Mouse (Mus musculus) stomach, embryonic 16.5 days (tissue): ENCODE results near the gene Gfra1. TPM values are rescaled to one million over a fixed set of nuclear protein-coding genes. Genes with fewer than 3 reads are reported as not detected.

Experiments used
- ATAC-seq: fragments of 200-750 bp; cut with Nextera tagmentation; 2 replicates; pipeline ENCODE4 v1.8.0; 2017; ENCODE audit warnings: moderate number of reproducible peaks, moderate TSS enrichment; ENCODE audit not compliant: insufficient read depth, low FRiP score
- H3K27ac ChIP-seq: fragments of 300-500 bp; sonication (generic); 2 replicates; pipeline ENCODE4 v1.5.1; 2014; ENCODE audit warnings: low read length
- H3K27me3 ChIP-seq: fragments of 300-500 bp; sonication (generic); 2 replicates; pipeline ENCODE4 v1.6.1; 2014; ENCODE audit warnings: low read length, control low read depth, mixed read lengths; ENCODE audit not compliant: control insufficient read depth, insufficient read depth
- H3K36me3 ChIP-seq: fragments of 300-500 bp; sonication (generic); 2 replicates; pipeline ENCODE4 v1.6.1; 2014; ENCODE audit warnings: low read length; ENCODE audit not compliant: control insufficient read depth, insufficient read depth
- H3K4me1 ChIP-seq: fragments of 300-500 bp; sonication (generic); 2 replicates; pipeline ENCODE4 v1.6.1; 2014; ENCODE audit warnings: low read length, control low read depth, mixed read lengths; ENCODE audit not compliant: control insufficient read depth, insufficient read depth
- H3K4me2 ChIP-seq: fragments of 300-500 bp; sonication (generic); 2 replicates; pipeline ENCODE4 v1.6.1; 2014; ENCODE audit warnings: low read depth, low read length, mixed read lengths
- H3K4me3 ChIP-seq: fragments of 300-500 bp; sonication (generic); replicated peaks from 2 replicates; pipeline ENCODE4 v1.5.1; 2014; ENCODE audit warnings: mild to moderate bottlenecking, low read length
- H3K9ac ChIP-seq: fragments of 300-500 bp; sonication (generic); 2 replicates; pipeline ENCODE4 v1.6.1; 2014; ENCODE audit warnings: low read length
- H3K9me3 ChIP-seq: fragments of 300-500 bp; sonication (generic); replicated peaks from 2 replicates; pipeline ENCODE4 v1.6.1; 2016; ENCODE audit warnings: low read length, control low read depth; ENCODE audit not compliant: control insufficient read depth
- WGBS: fragments of 180-500 bp; shearing (Covaris S2); extraction: QIAGEN DNeasy Blood & Tissue Kit; methylation state at CpG from one replicate; pipeline ENCODE4 v1.1.7; 2014; 5-methylcytosine and 5-hydroxymethylcytosine counted together
- polyA plus RNA-seq: library from polyadenylated mRNA; unstranded; fragments of >200 nt; fragmentation: Nextera tagmentation; extraction: Ambion mirVana; gene quantifications from 2 replicates; pipeline ENCODE4 v1.2.1, GENCODE M21; 2015

The Gfra1 gene
- polyA plus RNA-seq, 1 experiment from 2014 or later, result 31.1 TPM

- no peak overlapping the region for H3K9ac ChIP-seq
- no peaks in the 10 kb centered on the region; the same call in 1 of the 2 replicates for H3K9me3 ChIP-seq
- peaks cover 15% of the 10 kb centered on the region for H3K4me1 ChIP-seq
- ATAC-seq, result no peak
- H3K36me3 ChIP-seq, result no peaks in the 10 kb centered on the region
- H3K4me3 ChIP-seq, result no peak overlapping the region
- no peaks in the 10 kb centered on the region for H3K27me3 ChIP-seq
- no peak overlapping the region for H3K27ac ChIP-seq
- H3K4me2 ChIP-seq, result no peak overlapping the region
These were observed 41.0 kb downstream of the Gfra1 start for GRCm38 (mm10) chr19:58414733-58415132.

GRCm38 (mm10) chr19:58413290-58413689, 42.4 kb downstream of the Gfra1 start:
- Histone ChIP-seq H3K4me1 (peaks cover 8% of the 10 kb centered on the region; the same call in 1 of the 2 replicates), H3K27ac (no peak overlapping the region), H3K36me3 (no peaks in the 10 kb centered on the region), H3K4me3 (no peak overlapping the region; the same call in 1 of the 2 replicates), H3K27me3 (no peaks in the 10 kb centered on the region), H3K4me2 (peak overlapping the region; percentile 42), H3K9me3 (no peaks in the 10 kb centered on the region; the same call in 1 of the 2 replicates), H3K9ac (no peak overlapping the region)
- peak; percentile 85; the same call in 1 of the 2 replicates for ATAC-seq
- WGBS, result under 1% methylated on average over 8 of the region's 8 CpGs

- Histone ChIP-seq H3K4me2 (no peak overlapping the region), H3K27me3 (no peaks in the 10 kb centered on the region), H3K27ac (no peak overlapping the region), H3K4me3 (no peak overlapping the region), H3K9me3 (no peaks in the 10 kb centered on the region; the same call in 1 of the 2 replicates), H3K4me1 (peaks cover 8% of the 10 kb centered on the region; the same call in 1 of the 2 replicates), H3K36me3 (no peaks in the 10 kb centered on the region), H3K9ac (no peak overlapping the region)
- no peak for ATAC-seq
- WGBS, result 41% methylated on average over 2 of the region's 3 CpGs
These were observed 42.9 kb downstream of the Gfra1 start for GRCm38 (mm10) chr19:58412811-58413210.

- Histone ChIP-seq H3K27ac (no peak overlapping the region), H3K27me3 (no peaks in the 10 kb centered on the region), H3K4me3 (no peak overlapping the region)
These were observed 49.0 kb downstream of the Gfra1 start for GRCm38 (mm10) chr19:58406726-58407125.

GRCm38 (mm10) chr19:58400224-58400623, 55.5 kb downstream of the Gfra1 start:
- H3K9me3 ChIP-seq, result no peaks in the 10 kb centered on the region
- WGBS, result 82% methylated on average over 3 of the region's 3 CpGs
- no peak overlapping the region for H3K4me3 ChIP-seq

More at GRCm38 (mm10) chr19:58406726-58407125, 49.0 kb downstream of the Gfra1 start:
- no peak for ATAC-seq
- Histone ChIP-seq H3K9ac (no peak overlapping the region), H3K4me2 (no peak overlapping the region), H3K4me1 (peaks cover 8% of the 10 kb centered on the region; the same call in 1 of the 2 replicates), H3K36me3 (no peaks in the 10 kb centered on the region), H3K9me3 (no peaks in the 10 kb centered on the region; the same call in 1 of the 2 replicates)

GRCm38 (mm10) chr19:58399166-58399565, 56.5 kb downstream of the Gfra1 start:
- Histone ChIP-seq H3K36me3 (no peaks in the 10 kb centered on the region), H3K27ac (no peak overlapping the region), H3K27me3 (no peaks in the 10 kb centered on the region), H3K9me3 (no peaks in the 10 kb centered on the region), H3K4me1 (peaks cover 8% of the 10 kb centered on the region; the same call in 1 of the 2 replicates), H3K9ac (no peak overlapping the region), H3K4me3 (no peak overlapping the region), H3K4me2 (no peak overlapping the region)
- ATAC-seq, result no peak
- 61% methylated on average over 6 of the region's 6 CpGs for WGBS

More at GRCm38 (mm10) chr19:58400224-58400623, 55.5 kb downstream of the Gfra1 start:
- no peaks in the 10 kb centered on the region for H3K27me3 ChIP-seq
- no peak overlapping the region for H3K9ac ChIP-seq
- no peak overlapping the region for H3K27ac ChIP-seq
- peaks cover 8% of the 10 kb centered on the region; the same call in 1 of the 2 replicates for H3K4me1 ChIP-seq
- no peak overlapping the region for H3K4me2 ChIP-seq
- no peak for ATAC-seq
- no peaks in the 10 kb centered on the region for H3K36me3 ChIP-seq

GRCm38 (mm10) chr19:58396604-58396984, 59.1 kb downstream of the Gfra1 start:
- H3K9me3 ChIP-seq, result no peaks in the 10 kb centered on the region
- H3K27me3 ChIP-seq, result no peaks in the 10 kb centered on the region
- H3K4me1 ChIP-seq, result 0 out of 2 replicates have a peak, but pooled peaks cover 5% of the 10 kb centered on the region
- no peaks in the 10 kb centered on the region for H3K36me3 ChIP-seq
- ATAC-seq, result peak; percentile 89
- H3K4me2 ChIP-seq, result peak overlapping the region; percentile 36; the same call in 1 of the 2 replicates
- peak overlapping the region; percentile 88 for H3K27ac ChIP-seq
- WGBS, result 38% methylated on average over 4 of the region's 4 CpGs
- H3K4me3 ChIP-seq, result no peak overlapping the region
- H3K9ac ChIP-seq, result no peak overlapping the region

GRCm38 (mm10) chr19:58395785-58396603, 59.7 kb downstream of the Gfra1 start:
- no peak overlapping the region for H3K4me3 ChIP-seq
- 0 out of 2 replicates have a peak, but pooled peaks cover 5% of the 10 kb centered on the region for H3K4me1 ChIP-seq
- ATAC-seq, result peak; percentile 49; the same call in 1 of the 2 replicates
- 0 out of 2 replicates have a peak overlapping the region, but pooled peaks have one; percentile 29 for H3K9ac ChIP-seq
- H3K4me2 ChIP-seq, result peak overlapping the region; percentile 36
- H3K27ac ChIP-seq, result peak overlapping the region; percentile 88
- WGBS, result 51% methylated on average over 16 of the region's 16 CpGs
- H3K9me3 ChIP-seq, result no peaks in the 10 kb centered on the region
- no peaks in the 10 kb centered on the region for H3K36me3 ChIP-seq
- H3K27me3 ChIP-seq, result no peaks in the 10 kb centered on the region

- H3K9me3 ChIP-seq, result no peaks in the 10 kb centered on the region
- H3K36me3 ChIP-seq, result no peaks in the 10 kb centered on the region
- WGBS, result 88% methylated on average over 7 of the region's 7 CpGs
- 0 out of 2 replicates have a peak, but pooled peaks cover 5% of the 10 kb centered on the region for H3K4me1 ChIP-seq
- no peak overlapping the region for H3K9ac ChIP-seq
- H3K4me3 ChIP-seq, result no peak overlapping the region
- no peak for ATAC-seq
- no peaks in the 10 kb centered on the region for H3K27me3 ChIP-seq
- H3K27ac ChIP-seq, result no peak overlapping the region
- H3K4me2 ChIP-seq, result no peak overlapping the region
These were observed 62.6 kb downstream of the Gfra1 start for GRCm38 (mm10) chr19:58393121-58393520.
